Mouse (Mus musculus) heart, postnatal 4 days (tissue): ENCODE data around the gene Abca2. TPM values are rescaled to one million over a fixed set of nuclear protein-coding genes. Genes with fewer than 3 reads are reported as not detected.
"Not testable (repeated sequence)": the region's sequence is repeated elsewhere in the genome, so short reads cannot be mapped to it uniquely, and the experiment has no call there.

Experiments used
- DNase-seq: peaks from one replicate; pipeline ENCODE4 v3.0.0; 2021
- total RNA-seq, 2 experiments: library from RNA; stranded (reverse); gene quantifications; 2 replicates each; pipeline ENCODE4 v1.2.3; 2021

Abca2 gene
- 10 to 100 TPM; 19.4 to 20.7 TPM for total RNA-seq

DNA sequence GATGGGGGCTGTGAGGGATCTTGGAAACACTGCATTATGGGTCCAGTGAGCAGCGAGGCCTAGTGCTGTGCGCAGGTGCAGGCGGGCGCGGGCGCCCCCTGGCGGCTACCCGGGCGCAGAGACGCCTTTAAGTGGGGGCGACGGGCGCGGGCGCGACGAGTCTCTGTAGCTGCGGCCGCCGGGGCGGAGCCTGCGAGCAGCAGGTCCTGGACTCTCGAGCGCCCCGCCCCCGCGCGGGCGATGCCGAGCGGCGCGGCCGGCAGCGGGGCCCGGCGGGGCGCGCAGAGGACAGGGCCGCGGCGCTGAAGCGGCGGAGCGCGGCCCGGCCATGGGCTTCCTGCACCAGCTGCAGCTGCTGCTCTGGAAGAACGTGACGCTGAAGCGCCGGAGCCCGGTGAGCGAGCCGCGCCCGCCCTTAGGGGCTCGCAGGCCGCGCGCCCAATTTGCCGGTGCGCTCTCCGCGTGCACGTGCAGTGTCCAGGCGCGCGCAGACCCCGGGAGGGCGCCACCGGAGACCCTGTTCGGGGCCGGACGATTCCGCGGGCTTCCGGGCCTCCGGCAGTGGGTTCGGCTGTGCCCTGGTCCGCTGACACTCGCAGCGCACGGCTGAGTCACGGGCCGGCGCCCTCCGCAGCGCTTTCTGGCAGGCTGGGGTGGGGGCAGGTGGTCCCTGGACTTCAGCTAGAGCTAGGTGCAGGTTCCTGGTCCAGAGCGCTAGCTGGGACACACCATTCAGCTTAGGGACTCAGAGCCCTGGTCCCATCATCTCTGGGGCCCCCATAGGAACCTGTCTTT, at the start of gene Abca2:
Abca2 (plus strand) TSS at position 262 of the 795 bp plus-strand sequence.
- DNase-seq, result peak; percentile 96

DNA sequence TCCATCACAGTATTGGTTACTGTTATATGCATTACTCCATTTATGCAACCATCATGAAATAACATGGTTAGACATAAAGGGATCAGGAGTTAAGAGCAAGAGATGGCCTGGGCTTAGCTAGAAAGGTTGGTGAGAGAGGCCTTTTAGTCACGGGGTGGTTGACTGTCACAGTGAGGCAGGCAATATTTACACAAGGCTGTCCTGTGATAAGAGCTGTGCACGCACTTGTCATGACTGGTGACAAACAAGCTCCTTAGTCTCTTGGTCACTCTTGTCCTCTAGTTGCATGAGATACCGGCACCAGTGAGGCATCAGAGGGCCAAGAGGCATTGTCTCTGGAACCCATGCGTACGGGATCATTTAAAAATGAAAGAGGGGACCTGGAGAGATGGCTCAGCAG, 44.0 kb upstream of the Abca2 start:
- DNase-seq, result no peak

DNA sequence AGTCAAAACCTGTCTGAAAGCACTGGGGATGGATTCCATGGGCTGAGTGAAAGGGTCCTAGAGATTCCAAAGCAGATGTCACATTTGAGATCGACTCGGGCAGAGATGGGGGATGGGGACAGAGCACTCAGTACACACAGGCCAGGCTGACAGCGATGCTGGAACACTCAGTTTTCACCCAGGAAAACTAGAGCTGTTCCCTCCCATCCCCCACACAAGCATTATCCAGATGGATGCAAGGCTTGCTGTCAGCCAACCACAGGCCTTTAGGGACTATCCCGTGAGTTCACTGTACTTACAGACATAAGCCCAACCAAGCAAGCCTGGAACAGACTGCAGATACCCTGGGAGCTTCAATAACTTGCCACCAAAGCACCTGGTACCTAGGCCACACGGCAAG, 37.2 kb upstream of the Abca2 start:
- no peak for DNase-seq

DNA sequence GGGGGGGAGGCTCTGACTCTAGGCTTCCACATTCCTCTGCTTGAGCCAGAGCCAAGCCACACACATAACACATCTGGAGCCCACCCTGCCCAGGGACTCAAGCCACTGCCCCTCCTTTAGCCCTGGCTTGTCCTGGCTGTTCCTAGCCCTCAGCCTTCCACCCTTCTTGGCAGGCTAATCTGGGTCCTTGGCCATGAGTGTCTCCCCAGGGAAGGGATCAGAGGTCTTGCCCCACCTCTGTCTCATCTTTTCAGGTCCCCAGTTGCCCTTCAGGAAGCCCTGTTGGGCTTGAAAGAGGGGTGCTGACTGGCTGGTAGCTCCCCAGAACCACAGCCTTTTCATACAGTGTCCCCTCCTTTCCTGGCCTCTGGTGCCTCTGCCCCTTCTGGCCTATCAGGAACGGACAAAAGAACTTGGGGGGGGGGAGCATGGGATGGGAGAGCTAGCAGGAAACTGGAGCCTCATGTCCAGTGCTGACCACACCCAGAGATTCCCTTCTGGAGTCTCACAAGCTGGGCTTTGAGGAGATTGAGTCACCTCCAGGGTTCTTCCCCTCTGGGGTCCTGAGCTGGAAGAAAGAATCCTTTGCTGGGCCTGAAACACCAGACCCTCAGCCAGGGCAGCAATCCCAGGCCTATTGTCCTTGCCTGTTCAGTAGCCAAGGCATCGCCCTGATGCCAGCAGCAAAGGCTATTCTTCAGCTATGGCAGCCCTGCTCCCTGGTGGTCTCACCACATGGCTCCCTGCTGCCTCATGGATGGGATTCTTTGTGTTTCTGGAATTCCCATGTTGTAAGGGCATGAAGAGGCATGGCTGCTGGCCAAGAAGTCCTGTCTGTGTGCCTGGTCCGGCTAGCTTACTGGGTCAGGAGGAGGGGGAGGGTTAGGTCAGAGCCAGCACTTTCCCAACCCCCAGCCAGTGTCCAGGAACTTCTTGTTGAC, 34.0 kb upstream of the Abca2 start:
- DNase-seq, result peak; percentile 33

DNA sequence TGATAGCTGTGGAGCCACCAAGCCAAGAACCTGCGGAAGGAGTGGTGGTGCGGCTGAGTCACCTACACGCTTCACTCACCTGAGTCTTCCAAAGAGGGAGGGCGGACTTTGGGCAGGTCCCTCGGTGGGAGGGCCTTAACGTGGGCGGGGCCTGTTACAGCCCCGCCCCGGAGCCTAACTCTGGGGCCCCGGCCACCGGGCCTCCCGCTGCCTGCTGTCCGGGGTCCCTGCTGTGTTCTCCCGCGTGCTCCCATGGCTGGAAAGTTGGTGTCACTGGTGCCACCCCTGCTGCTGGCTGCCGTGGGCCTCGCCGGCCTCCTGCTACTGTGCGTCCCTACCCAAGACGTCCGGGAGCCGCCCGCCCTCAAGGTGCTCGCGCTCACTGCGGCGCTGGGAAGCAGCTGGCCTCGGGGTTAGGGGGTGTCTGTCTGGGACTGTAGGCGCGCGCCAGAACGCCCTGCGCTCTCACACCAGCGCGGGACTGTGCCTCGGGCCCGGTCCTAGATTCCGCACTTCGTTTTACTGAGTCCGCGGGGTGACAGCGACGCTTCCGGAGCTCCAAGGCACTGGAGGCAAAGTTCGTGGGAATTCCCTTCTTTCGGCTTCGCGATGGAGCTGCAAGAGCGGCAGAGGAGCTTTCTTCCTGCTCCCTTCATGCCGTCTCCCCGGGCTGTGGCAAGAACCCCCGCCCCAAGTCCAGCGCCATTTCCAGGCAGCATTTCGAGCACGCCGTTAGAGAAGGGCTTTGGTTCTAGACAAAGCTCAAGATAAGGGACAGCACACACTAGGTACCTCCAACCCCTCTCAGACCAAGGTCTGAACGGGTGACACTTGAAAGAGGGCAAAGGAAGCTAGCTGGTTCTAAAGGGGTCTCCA, 32.5 kb upstream of the Abca2 start, which contains the start of gene Entpd2:
Entpd2 (plus strand) TSS at position 154 of the 876 bp plus-strand sequence.
- peak; percentile 49 for DNase-seq

DNA sequence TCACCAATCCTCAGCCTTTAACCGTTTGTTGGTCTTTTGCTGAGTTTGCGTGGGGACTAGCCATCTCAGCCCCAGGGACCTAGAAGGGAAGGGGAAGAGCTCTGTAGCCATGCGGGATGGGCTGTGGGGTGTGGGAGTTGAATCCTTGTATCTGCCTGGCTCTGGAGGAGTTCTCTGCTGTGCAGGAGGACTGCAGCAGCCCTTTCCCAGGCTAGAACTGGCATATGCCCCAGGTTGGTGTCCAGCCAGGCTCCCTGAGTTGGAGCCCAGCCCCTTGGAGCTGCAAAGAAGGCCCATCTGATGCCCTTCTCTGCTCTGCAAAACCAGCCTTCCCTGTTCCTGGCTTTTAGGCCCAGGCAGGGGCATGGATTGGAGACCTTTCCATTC, 31.9 kb upstream of the Abca2 start:
- DNase-seq, result peak; percentile 27

DNA sequence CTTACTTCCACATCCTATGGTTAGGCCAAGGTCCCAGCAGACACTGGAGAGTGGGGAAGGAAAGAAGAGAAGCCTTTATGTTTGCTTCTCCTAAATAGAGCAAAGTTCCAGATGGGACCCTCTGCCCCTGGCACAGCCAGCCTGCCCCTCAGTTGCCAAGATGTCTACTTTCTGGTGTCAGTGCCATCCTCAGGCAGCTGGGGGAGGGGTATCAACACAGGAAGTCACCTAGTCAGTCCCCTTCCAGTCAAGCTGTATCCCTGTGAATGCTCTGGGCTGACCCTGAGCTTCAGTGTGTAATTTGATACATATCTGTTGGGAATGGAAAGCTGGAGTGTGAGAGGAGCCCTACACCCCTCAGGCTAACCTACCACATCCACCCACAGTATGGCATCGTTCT, 31.5 kb upstream of the Abca2 start:
- no peak for DNase-seq

DNA sequence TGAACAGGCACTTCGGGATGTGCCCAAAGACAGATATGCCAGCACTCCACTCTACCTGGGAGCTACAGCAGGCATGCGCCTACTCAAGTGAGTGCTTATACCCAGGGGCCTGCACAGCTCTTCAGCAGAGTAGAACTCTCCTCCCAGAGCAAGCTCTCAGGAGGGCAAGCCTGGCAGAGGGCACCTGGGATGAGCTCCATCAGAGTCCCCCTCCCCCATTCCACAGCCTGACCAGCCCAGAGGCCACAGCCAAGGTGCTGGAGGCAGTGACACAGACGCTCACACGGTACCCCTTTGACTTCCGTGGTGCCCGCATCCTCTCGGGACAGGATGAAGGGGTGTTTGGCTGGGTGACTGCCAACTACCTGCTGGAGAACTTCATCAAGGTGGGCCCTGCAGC, 30.4 kb upstream of the Abca2 start:
- DNase-seq, result no peak

DNA sequence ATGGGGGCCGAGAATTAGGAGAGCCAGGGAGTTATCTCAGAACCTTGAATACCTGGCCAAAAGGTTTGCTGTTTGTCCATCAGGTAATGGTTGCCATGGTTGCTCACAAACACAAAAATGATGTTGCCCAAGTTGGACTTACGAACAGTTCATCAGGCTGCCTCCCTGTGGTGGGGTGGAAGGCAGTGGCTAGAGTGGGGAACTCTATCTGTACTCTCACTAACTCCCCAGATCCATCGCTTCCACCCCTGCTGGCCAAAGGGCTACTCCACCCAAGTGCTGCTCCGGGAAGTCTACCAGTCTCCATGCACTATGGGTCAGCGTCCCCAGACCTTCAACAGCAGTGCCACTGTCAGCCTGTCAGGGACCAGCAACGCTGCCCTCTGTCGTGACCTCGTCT, 29.5 kb upstream of the Abca2 start, which contains the start of gene Npdc1:
Npdc1 (plus strand) TSS at position 301 of the 400 bp plus-strand sequence.
- DNase-seq, result no peak

DNA sequence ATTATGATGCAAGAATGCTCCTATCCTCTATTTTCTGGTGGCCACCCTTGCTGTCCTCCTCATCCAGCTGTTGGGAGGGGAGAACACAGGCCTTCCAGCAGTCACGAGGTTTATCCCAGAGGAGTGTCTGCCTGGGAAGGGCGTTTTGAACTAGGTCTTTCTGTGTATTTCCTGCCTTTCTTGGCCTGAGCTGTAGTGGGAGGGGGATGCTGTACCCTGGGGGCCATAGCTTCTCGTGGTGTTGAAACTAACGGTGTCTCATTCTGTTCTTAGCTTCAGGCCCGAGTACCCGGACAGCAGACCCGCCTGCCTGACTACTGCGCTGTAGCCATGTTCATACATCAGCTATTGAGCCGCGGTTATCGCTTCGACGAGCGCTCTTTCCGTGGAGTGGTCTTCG, 28.2 kb upstream of the Abca2 start:
- peak; percentile 36 for DNase-seq

DNA sequence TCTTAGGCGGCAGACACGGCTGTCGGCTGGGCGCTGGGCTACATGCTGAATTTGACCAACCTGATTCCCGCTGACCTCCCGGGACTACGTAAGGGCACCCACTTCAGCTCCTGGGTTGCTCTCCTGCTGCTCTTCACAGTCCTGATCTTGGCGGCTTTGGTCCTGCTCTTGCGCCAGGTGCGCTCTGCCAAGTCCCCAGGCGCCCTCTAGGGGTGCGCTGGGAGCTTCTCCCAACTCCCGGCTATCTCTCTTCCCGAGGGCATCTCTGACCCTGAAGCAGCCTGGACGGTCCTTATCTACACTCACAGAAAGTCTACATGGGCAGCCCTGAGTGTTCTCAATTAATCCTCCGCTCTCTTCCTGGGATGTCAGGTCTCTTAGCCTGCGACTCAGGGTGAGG, 27.7 kb upstream of the Abca2 start:
- DNase-seq, result peak; percentile 64

DNA sequence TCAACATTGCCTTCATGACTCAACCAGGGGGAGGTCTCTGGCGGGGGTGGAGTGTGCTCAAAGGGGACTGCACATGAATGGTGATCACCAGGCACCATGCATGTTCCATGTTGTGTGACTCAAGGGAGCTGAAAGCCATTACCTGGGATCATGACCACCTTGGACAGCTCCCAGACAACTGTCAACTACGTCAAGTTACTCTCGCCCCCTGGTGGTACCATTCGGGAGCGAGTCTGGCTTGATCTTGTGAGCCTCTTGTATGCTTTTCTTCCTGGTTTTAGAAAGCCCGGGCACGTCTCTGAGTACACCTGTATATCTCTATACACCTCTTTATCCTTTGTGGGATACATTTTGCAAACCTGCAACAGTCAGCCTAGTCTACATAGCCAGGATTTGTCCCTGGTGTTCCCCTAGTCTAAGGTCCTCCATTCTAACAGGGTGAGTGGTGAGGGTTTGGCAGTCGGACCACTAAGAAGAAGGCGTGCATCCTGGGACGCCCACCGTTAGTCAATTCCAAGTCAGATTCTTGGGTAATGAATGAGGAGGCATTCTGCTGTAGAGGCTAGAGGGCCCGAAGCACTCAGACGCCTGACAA, 26.0 kb upstream of the Abca2 start:
- peak; percentile 87 for DNase-seq

DNA sequence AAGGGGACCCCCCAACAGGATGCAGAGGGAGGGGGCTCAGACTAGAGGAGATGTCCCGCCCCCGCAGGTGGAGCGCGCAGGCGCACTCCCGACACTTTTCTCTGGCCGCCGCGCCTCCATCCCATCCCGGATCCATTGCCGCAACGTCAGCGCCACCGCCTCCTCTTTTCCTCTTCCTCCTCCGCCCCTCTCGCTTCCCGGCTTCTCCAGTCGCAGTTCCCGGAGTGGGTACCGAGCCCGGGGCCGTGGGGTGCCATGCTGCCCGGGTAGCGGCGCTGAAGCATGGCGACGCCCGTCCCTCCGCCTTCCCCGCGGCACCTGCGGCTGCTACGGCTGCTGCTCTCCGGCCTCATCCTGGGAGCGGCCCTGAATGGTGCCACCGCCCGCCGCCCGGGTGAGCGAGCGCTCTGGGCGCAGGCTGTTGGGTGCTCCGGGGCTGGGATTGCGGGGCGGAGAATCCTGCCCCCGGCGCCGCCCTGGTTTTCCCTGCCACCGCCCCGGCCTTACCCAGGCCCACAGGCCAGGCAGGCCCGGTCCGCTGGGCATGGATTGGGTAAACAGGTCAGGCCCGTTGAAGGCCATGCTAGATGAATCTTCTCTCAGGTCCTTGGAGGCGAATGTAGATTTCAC, 25.4 kb upstream of the Abca2 start:
- DNase-seq, result peak; percentile 76

DNA sequence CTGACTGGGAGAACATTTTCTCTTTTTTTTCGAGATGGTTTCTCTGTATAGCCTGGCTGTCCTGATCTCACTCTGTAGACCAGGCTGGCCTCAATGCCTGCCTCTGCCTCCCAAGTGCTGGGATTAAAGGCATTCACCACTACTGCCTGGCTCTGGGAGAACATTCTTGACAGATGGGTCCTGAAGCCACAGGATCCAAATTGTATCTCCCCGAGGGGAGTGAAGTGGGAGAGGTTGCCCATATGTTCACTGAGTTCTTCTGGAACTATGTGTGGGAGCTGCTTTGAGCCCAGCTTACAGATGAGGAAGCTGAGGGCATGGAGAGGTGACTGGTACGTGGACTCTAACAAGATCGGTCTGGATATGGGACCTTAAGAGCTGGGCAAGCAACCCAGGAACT, 24.5 kb upstream of the Abca2 start:
- DNase-seq, result no peak

DNA sequence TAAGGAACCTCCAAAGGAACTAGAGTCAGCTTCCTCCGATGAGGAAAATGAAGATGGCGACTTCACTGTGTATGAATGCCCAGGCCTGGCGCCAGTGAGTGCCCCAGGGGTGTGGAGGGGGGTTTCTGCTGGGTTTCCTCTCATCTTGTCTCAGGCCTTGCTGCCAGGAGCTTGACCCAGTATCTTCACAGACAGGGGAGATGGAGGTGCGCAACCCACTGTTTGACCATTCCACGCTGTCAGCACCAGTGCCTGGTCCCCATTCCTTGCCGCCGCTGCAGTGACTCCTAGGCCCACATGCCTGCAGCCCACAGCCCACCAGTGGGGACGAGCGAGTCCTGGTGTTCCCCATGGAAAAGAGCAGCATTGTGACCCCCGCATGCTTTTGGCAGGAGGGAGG, 19.6 kb upstream of the Abca2 start:
- no peak for DNase-seq

DNA sequence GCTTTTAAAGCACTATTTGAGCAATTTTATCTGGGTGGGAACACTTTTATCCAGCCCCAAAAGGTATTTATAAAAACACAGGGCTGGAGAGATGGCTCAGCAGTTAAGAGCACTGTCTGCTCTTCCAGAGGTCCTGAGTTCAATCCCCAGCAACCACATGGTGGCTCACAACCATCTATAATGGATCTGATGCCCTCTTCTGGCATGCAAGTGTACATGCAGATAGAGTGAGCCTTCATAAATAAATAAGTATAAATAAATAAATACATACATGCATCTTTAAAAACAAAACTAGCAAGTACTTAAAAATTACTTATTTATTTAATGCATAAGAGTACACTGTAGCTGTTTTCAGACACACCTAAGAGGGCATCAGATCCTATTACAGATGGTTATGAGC, 15.1 kb upstream of the Abca2 start:
- DNase-seq, result not testable (repeated sequence)

DNA sequence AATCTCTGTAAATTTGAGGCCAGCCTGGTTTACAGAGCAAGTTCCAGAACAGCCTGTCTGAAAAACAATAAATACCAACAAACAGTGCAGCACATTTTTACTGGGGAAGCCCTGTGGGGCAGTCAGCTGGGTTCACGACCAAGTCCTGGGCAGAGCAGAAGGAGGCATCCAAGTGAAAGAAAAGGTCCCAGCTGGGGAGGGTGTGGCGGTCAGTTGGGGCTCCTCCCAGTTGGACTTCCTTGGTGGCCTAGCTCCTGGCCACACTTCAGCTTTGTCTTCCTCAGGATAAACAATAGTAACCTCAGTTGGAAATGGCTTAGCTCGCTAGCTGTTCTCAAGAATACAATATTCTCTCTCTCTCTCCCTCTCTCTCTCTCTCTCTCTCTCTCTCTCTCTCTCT, 11.1 kb upstream of the Abca2 start:
- no peak for DNase-seq

DNA sequence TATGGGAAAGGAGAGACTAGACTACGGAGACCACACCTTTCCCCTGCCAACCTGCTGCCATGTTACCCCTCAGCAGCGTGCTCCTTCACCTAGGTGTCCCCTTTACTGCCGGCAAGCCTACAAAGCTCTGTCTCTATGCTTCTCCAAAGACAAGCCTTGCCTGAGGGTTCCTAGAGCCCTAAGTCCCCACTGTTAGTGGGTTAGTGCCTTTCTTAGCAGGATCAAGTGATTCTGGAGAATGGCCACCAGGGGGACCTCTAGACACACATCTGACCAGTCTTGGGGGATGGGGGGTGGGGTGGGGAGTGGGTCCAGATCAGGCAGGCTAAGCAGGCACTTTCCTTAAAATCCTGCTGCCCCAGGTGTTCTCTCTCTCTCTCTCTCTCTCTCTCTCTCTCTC, 6.6 kb upstream of the Abca2 start:
- peak; percentile 53 for DNase-seq

DNA sequence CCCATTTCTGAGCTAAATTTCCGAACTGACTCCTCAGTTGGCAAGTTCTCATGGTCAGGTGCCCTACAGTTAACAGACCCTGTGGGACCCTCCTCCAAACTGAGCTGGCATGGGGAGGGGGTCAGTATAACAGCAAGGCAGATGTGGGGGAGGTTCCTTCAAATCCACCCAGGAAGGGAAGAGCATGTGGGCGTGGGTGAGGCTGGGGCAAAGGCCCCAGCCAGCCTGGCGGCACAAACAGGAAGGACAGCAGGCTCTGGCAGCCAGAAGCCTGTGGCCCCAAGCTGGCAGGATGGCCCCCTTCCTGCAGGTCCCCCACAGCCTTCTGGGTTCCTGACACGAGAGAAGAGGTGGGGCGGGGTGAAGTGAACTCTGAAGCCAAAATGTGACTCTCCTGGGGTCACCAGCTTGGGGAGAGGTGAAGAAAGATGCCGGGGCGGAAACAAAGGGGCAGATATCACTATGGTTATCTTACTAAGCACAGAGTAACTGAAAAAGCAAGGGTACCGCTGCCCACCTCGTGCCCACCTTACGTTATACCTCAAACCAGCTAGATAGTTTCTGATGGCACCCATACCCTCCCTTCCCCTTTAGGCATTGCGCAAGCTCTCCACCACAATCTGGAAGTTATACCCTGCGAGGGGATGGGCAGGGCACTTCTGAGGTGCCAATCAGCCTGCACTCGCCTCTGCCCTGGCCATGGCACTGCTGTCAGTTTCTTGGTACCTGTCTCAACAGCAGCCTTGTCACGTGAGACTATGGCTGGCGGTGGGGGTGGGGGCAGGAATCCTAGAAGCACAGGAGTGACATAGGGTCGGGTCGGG, 5.7 kb upstream of the Abca2 start, which contains the start of gene Fut7:
Fut7 (plus strand) TSS at position 681 of the 824 bp plus-strand sequence.
- no peak for DNase-seq

DNA sequence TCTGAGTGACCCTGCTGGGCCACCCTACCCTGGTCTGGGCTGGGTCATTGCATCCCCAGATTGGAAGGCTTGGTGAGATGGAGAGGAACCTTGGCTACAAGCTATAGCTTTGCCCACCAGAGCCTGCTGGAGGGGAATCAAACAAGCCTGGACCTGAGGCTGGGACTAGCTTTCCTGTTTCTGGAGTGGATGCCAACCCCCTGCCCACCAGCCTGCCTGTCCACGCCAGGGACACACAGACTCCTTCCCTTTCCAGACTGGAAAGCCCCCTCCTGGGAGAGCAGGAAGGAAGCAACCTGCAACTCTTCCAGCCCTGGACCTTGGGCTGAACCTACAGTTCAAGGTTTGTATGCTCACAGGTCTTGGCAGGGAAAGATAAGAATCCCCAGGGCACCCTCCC, 4.9 kb upstream of the Abca2 start:
- no peak for DNase-seq
